Mouse (Mus musculus) heart, embryonic 15.5 days (tissue): ENCODE data around the gene Lingo3. TPM values are rescaled to one million over a fixed set of nuclear protein-coding genes. Genes with fewer than 3 reads are reported as not detected.

Experiments
- ATAC-seq: fragments of 200-750 bp; cut with Nextera tagmentation; replicated peaks from 2 replicates; pipeline ENCODE4 v1.8.0; 2017; ENCODE audit warnings: low read depth, moderate TSS enrichment; ENCODE audit not compliant: insufficient number of reproducible peaks, insufficient read depth, low FRiP score
- H3K27ac ChIP-seq: fragments of 300-500 bp; sonication (generic); 2 replicates; pipeline ENCODE4 v1.5.1; 2015; ENCODE audit warnings: mild to moderate bottlenecking, inconsistent platforms
- H3K27me3 ChIP-seq: fragments of 300-500 bp; sonication (generic); 2 replicates; pipeline ENCODE4 v1.6.1; 2015; ENCODE audit warnings: inconsistent platforms
- H3K36me3 ChIP-seq: fragments of 300-500 bp; sonication (generic); 2 replicates; pipeline ENCODE4 v1.6.1; 2015; ENCODE audit warnings: mild to moderate bottlenecking, inconsistent platforms
- H3K4me1 ChIP-seq: fragments of 300-500 bp; sonication (generic); replicated peaks from 2 replicates; pipeline ENCODE4 v1.6.1; 2015; ENCODE audit warnings: inconsistent platforms
- H3K4me2 ChIP-seq: fragments of 300-500 bp; sonication (generic); 2 replicates; pipeline ENCODE4 v1.6.1; 2015; ENCODE audit warnings: inconsistent platforms, mild to moderate bottlenecking, moderate library complexity
- H3K4me3 ChIP-seq: fragments of 300-500 bp; sonication (generic); 2 replicates; pipeline ENCODE4 v1.5.1; 2015; ENCODE audit warnings: mild to moderate bottlenecking, inconsistent platforms
- H3K9ac ChIP-seq: fragments of 300-500 bp; sonication (generic); 2 replicates; pipeline ENCODE4 v1.6.1; 2015; ENCODE audit warnings: mild to moderate bottlenecking, inconsistent platforms
- H3K9me3 ChIP-seq: fragments of 300-500 bp; sonication (generic); replicated peaks from 2 replicates; pipeline ENCODE4 v1.6.1; 2016; ENCODE audit warnings: inconsistent platforms
- WGBS: fragments of 180-500 bp; shearing (Covaris S2); methylation state at CpG from one replicate; pipeline ENCODE4 v1.1.7; 2015; ENCODE audit warnings: mixed read lengths; 5-methylcytosine and 5-hydroxymethylcytosine counted together
- microRNA counts: library from miRNA; unstranded; fragments of <30 nt; microRNA quantifications from one replicate; lab custom pipeline; 2016
- microRNA-seq: library from miRNA; unstranded; fragments of <30 nt; microRNA quantifications from one replicate; pipeline ENCODE4, GENCODE M21; 2016
- polyA plus RNA-seq: library from polyadenylated mRNA; unstranded; fragments of >200 nt; fragmentation: Nextera tagmentation; extraction: Ambion mirVana; gene quantifications from 2 replicates; pipeline ENCODE4 v1.2.1, GENCODE M21; 2015

Lingo3 gene
- polyA plus RNA-seq, 1 experiment from 2014 or later = 0.43 TPM

GRCm38 (mm10) chr10:80785963-80786362, 57.9 kb downstream of the Lingo3 start:
- 91% methylated on average over 11 of the region's 11 CpGs for WGBS
- Histone ChIP-seq H3K27me3 (no peaks in the 10 kb centered on the region), H3K36me3 (peaks cover 96% of the 10 kb centered on the region), H3K4me3 (no peak overlapping the region), H3K4me2 (no peak overlapping the region), H3K27ac (no peak overlapping the region), H3K4me1 (peaks cover 12% of the 10 kb centered on the region), H3K9ac (no peak overlapping the region), H3K9me3 (no peaks in the 10 kb centered on the region)
- no peak for ATAC-seq

DNA sequence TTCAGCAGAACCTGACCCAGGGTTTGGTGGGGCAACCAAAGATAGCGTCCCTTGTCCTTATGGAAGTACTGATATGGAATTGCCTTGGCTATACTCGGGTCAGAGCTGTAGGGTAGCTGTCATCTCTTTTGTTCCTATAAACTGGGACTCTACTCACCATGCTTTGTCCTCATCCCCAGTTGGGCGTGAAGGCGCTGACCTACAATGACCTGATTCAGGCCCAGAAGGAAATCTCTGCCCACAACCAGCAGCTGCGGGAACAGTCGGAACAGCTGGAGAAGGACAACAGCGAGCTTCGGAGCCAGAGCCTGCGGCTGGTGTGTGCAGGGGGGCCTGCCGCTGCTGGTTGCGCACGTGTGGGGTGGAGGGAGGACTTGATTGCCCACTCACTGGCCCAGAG, 59.0 kb downstream of the Lingo3 start:
- peaks cover 4% of the 10 kb centered on the region for H3K4me1 ChIP-seq
- no peak overlapping the region for H3K4me3 ChIP-seq
- H3K27ac ChIP-seq = no peak overlapping the region
- peaks cover 96% of the 10 kb centered on the region for H3K36me3 ChIP-seq
- H3K9ac ChIP-seq = no peak overlapping the region
- 85% methylated on average over 12 of the region's 12 CpGs for WGBS
- H3K27me3 ChIP-seq = no peaks in the 10 kb centered on the region
- no peak for ATAC-seq
- H3K9me3 ChIP-seq = no peaks in the 10 kb centered on the region
- H3K4me2 ChIP-seq = no peak overlapping the region

DNA sequence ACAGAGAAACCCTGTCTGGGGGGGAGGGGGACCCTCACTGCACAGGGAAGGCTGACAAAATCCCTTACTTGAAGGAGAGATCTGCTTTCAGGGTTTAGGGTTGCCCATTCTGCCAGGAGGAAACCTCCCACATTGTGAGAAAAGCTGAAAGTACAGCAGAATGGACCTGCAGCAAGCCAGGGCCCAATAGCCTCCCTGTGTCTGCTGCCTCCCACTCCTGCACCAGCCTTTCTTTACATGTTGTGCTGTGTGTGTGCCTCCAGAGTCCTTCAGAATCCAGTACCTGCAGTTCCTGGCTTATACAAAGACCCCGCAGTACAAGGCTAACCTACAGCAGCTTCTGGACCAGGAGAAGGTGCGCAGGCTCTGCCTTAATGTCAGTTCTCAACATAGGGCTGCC, 59.5 kb downstream of the Lingo3 start:
- Histone ChIP-seq H3K4me3 (no peak overlapping the region), H3K4me2 (no peak overlapping the region), H3K36me3 (peaks cover 98% of the 10 kb centered on the region), H3K9ac (no peak overlapping the region), H3K27me3 (no peaks in the 10 kb centered on the region), H3K27ac (no peak overlapping the region), H3K9me3 (no peaks in the 10 kb centered on the region), H3K4me1 (peaks cover 4% of the 10 kb centered on the region)
- 96% methylated on average over 2 of the region's 2 CpGs for WGBS
- no peak for ATAC-seq

MicroRNAs encoded within 50 kb of the gene (microRNA counts, 519-probe panel; counts per million panel counts)
- microRNA mmu-miR-1982 (lab: Ali Mortazavi, UCI) = not detected

Small RNAs within 50 kb of the gene (microRNA-seq; reads per million reads assigned to microRNA genes)
- gene Mir1982 = 1.5 reads per million

Other genes starting within 250 kb of the Lingo3 start
- 55.9 and 71.6 TPM in 2 replicates for gene Scamp4, start 241.2 kb downstream of the Lingo3 start, polyA plus RNA-seq
- 3.0 and 3.9 TPM in 2 replicates for gene Adat3, start 241.2 kb downstream of the Lingo3 start, polyA plus RNA-seq
- 1.2 and 2.7 TPM in 2 replicates for gene Gm49322, start 238.0 kb downstream of the Lingo3 start, polyA plus RNA-seq
- 78.2 and 112 TPM in 2 replicates for gene Csnk1g2, start 221.2 kb downstream of the Lingo3 start, polyA plus RNA-seq
- gene Btbd2, start 187.0 kb downstream of the Lingo3 start, polyA plus RNA-seq = 45.4 and 64.8 TPM in 2 replicates
- gene Mknk2, start 165.9 kb downstream of the Lingo3 start, polyA plus RNA-seq = 70.8 and 99.5 TPM in 2 replicates
- 22.1 and 33.6 TPM in 2 replicates for gene Mob3a, start 142.1 kb downstream of the Lingo3 start, polyA plus RNA-seq
- 10.4 and 14.6 TPM in 2 replicates for gene Izumo4, start 141.9 kb downstream of the Lingo3 start, polyA plus RNA-seq
- gene Ap3d1, start 101.8 kb downstream of the Lingo3 start, polyA plus RNA-seq = 45.0 and 51.4 TPM in 2 replicates
- gene Dot1l, start 88.8 kb downstream of the Lingo3 start, polyA plus RNA-seq = 16.1 and 22.4 TPM in 2 replicates
- 38.3 and 48.3 TPM in 2 replicates for gene Sf3a2, start 45.8 kb downstream of the Lingo3 start, polyA plus RNA-seq
- 65.2 and 83.1 TPM in 2 replicates for gene Plekhj1, start 45.4 kb downstream of the Lingo3 start, polyA plus RNA-seq
- 0.16 and 0.19 TPM in 2 replicates for gene Amh, start 38.8 kb downstream of the Lingo3 start, polyA plus RNA-seq
- 4.0 and 5.1 TPM in 2 replicates for gene Jsrp1, start 30.5 kb downstream of the Lingo3 start, polyA plus RNA-seq
- gene Oaz1, start 17.4 kb downstream of the Lingo3 start, polyA plus RNA-seq = 1,772 and 2,077 TPM in 2 replicates
- gene Lsm7, start 11.2 kb upstream of the Lingo3 start, polyA plus RNA-seq = 153 and 154 TPM in 2 replicates
- gene Sppl2b, start 11.2 kb upstream of the Lingo3 start, polyA plus RNA-seq = 23.1 and 32.5 TPM in 2 replicates
- 0.04 TPM in 1 of 2 replicates, not detected in the other for gene Tmprss9, start 27.8 kb upstream of the Lingo3 start, polyA plus RNA-seq
- gene Timm13, start 56.9 kb upstream of the Lingo3 start, polyA plus RNA-seq = 269 and 299 TPM in 2 replicates
- gene Lmnb2, start 74.2 kb upstream of the Lingo3 start, polyA plus RNA-seq = 22.0 and 32.1 TPM in 2 replicates
- gene Gadd45b, start 86.0 kb upstream of the Lingo3 start, polyA plus RNA-seq = 30.8 and 34.1 TPM in 2 replicates
- 1.1 and 1.9 TPM in 2 replicates for gene Gng7, start 170.9 kb upstream of the Lingo3 start, polyA plus RNA-seq
- gene Diras1, start 181.6 kb upstream of the Lingo3 start, polyA plus RNA-seq = 0.29 TPM in 1 of 2 replicates, not detected in the other
- gene Slc39a3, start 193.4 kb upstream of the Lingo3 start, polyA plus RNA-seq = 7.1 and 11.8 TPM in 2 replicates
- gene Sgta, start 216.1 kb upstream of the Lingo3 start, polyA plus RNA-seq = 133 and 166 TPM in 2 replicates
- 22.3 and 31.6 TPM in 2 replicates for gene Thop1, start 226.0 kb upstream of the Lingo3 start, polyA plus RNA-seq